Mouse (Mus musculus): ENCODE results near the gene Scin. TPM values are rescaled to one million over a fixed set of nuclear protein-coding genes. Genes with fewer than 3 reads are reported as not detected.

The Scin gene
- polyA plus RNA-seq, 1 experiment from 2014 or later: 29.2 TPM

- Histone ChIP-seq H3K36me3 (ENCODE audit: control insufficient read depth, insufficient read depth) (no peaks in the 10 kb centered on the region), H3K27ac (ENCODE audit: low read depth, low read length) (no peak overlapping the region), H3K27me3 (replicated peaks; ENCODE audit: control insufficient read depth, insufficient read depth, low read length) (no peaks in the 10 kb centered on the region), H3K9ac (ENCODE audit: low read depth, low read length) (no peak overlapping the region), H3K4me3 (ENCODE audit: low read depth, low read length) (no peak overlapping the region), H3K4me2 (replicated peaks; ENCODE audit: low read depth) (no peak overlapping the region), H3K4me1 (replicated peaks; ENCODE audit: control insufficient read depth, insufficient read depth, low read length) (no peaks in the 10 kb centered on the region; the same call in 1 of the 2 replicates), H3K9me3 (ENCODE audit: control insufficient read depth) (no peaks in the 10 kb centered on the region)
- no peak for TF ChIP-seq CTCF (IDR thresholded peaks at IDR 0.05; ENCODE audit: low read depth)
- ATAC-seq: no peak
- whole genome bisulfite sequencing: 73% methylated on average over 3 of the region's 3 CpGs
Observed at GRCm38 (mm10) chr12:40027846-40028245, 106.2 kb downstream of the Scin start.

- H3K4me3 ChIP-seq (ENCODE audit: low read depth, low read length): no peak overlapping the region
- H3K9me3 ChIP-seq (ENCODE audit: control insufficient read depth): no peaks in the 10 kb centered on the region
- no peak for ATAC-seq
- no peaks in the 10 kb centered on the region for H3K36me3 ChIP-seq (ENCODE audit: control insufficient read depth, insufficient read depth)
- no peak for TF ChIP-seq CTCF (IDR thresholded peaks at IDR 0.05; ENCODE audit: low read depth)
- H3K27me3 ChIP-seq (replicated peaks; ENCODE audit: control insufficient read depth, insufficient read depth, low read length): no peaks in the 10 kb centered on the region
- no peaks in the 10 kb centered on the region; the same call in none of the 2 replicates for H3K4me1 ChIP-seq (replicated peaks; ENCODE audit: control insufficient read depth, insufficient read depth, low read length)
- no peak overlapping the region for H3K27ac ChIP-seq (ENCODE audit: low read depth, low read length)
- no peak overlapping the region for H3K9ac ChIP-seq (ENCODE audit: low read depth, low read length)
- no peak overlapping the region for H3K4me2 ChIP-seq (replicated peaks; ENCODE audit: low read depth)
- 72% methylated on average over 3 of the region's 3 CpGs for WGBS
Observed at GRCm38 (mm10) chr12:40027444-40027843, 106.6 kb downstream of the Scin start.

- Histone ChIP-seq H3K4me2 (replicated peaks; ENCODE audit: low read depth) (no peak overlapping the region), H3K36me3 (ENCODE audit: control insufficient read depth, insufficient read depth) (no peaks in the 10 kb centered on the region), H3K4me1 (replicated peaks; ENCODE audit: control insufficient read depth, insufficient read depth, low read length) (no peaks in the 10 kb centered on the region; the same call in none of the 2 replicates), H3K9me3 (ENCODE audit: control insufficient read depth) (no peaks in the 10 kb centered on the region), H3K27me3 (replicated peaks; ENCODE audit: control insufficient read depth, insufficient read depth, low read length) (no peaks in the 10 kb centered on the region), H3K9ac (ENCODE audit: low read depth, low read length) (no peak overlapping the region), H3K27ac (ENCODE audit: low read depth, low read length) (peak overlapping the region; percentile 54), H3K4me3 (ENCODE audit: low read depth, low read length) (no peak overlapping the region)
- WGBS: 46% methylated on average over 2 of the region's 2 CpGs
- TF ChIP-seq CTCF (IDR thresholded peaks at IDR 0.05; ENCODE audit: low read depth): no peak
- ATAC-seq: peak; percentile 77
Observed at GRCm38 (mm10) chr12:40023918-40024317, 110.1 kb downstream of the Scin start.

GRCm38 (mm10) chr12:40023014-40023642 lies 110.9 kb downstream of the Scin start:
- Histone ChIP-seq H3K27me3 (replicated peaks; ENCODE audit: control insufficient read depth, insufficient read depth, low read length) (no peaks in the 10 kb centered on the region), H3K4me2 (replicated peaks; ENCODE audit: low read depth) (no peak overlapping the region), H3K9me3 (ENCODE audit: control insufficient read depth) (no peaks in the 10 kb centered on the region), H3K36me3 (ENCODE audit: control insufficient read depth, insufficient read depth) (no peaks in the 10 kb centered on the region), H3K4me3 (ENCODE audit: low read depth, low read length) (no peak overlapping the region), H3K27ac (ENCODE audit: low read depth, low read length) (peak overlapping the region; percentile 54), H3K9ac (ENCODE audit: low read depth, low read length) (no peak overlapping the region), H3K4me1 (replicated peaks; ENCODE audit: control insufficient read depth, insufficient read depth, low read length) (no peaks in the 10 kb centered on the region; the same call in none of the 2 replicates)
- no peak for TF ChIP-seq CTCF (IDR thresholded peaks at IDR 0.05; ENCODE audit: low read depth)
- ATAC-seq: peak; percentile 89
- 40% methylated on average over 3 of the region's 3 CpGs for WGBS

GRCm38 (mm10) chr12:40022344-40022743 lies 111.7 kb downstream of the Scin start:
- H3K27ac ChIP-seq (ENCODE audit: low read depth, low read length): peak overlapping the region; percentile 54; the same call in 1 of the 2 replicates
- no peaks in the 10 kb centered on the region for H3K9me3 ChIP-seq (ENCODE audit: control insufficient read depth)
- no peak overlapping the region; the same call in 1 of the 2 replicates for H3K4me2 ChIP-seq (replicated peaks; ENCODE audit: low read depth)
- 72% methylated on average over 3 of the region's 3 CpGs for WGBS
- no peak for ATAC-seq
- H3K4me3 ChIP-seq (ENCODE audit: low read depth, low read length): no peak overlapping the region
- H3K9ac ChIP-seq (ENCODE audit: low read depth, low read length): no peak overlapping the region
- H3K4me1 ChIP-seq (replicated peaks; ENCODE audit: control insufficient read depth, insufficient read depth, low read length): no peaks in the 10 kb centered on the region; the same call in none of the 2 replicates
- TF ChIP-seq CTCF (IDR thresholded peaks at IDR 0.05; ENCODE audit: low read depth): no peak
- H3K27me3 ChIP-seq (replicated peaks; ENCODE audit: control insufficient read depth, insufficient read depth, low read length): no peaks in the 10 kb centered on the region
- no peaks in the 10 kb centered on the region for H3K36me3 ChIP-seq (ENCODE audit: control insufficient read depth, insufficient read depth)

- H3K9ac ChIP-seq (ENCODE audit: low read depth, low read length): no peak overlapping the region
- H3K4me2 ChIP-seq (replicated peaks; ENCODE audit: low read depth): 0 out of 2 replicates have a peak overlapping the region, but pooled peaks have one; percentile 0
- H3K4me3 ChIP-seq (ENCODE audit: low read depth, low read length): no peak overlapping the region
- H3K4me1 ChIP-seq (replicated peaks; ENCODE audit: control insufficient read depth, insufficient read depth, low read length): no peaks in the 10 kb centered on the region; the same call in 1 of the 2 replicates
- no peak for ATAC-seq
- no peaks in the 10 kb centered on the region for H3K9me3 ChIP-seq (ENCODE audit: control insufficient read depth)
- 47% methylated on average over 6 of the region's 6 CpGs for WGBS
- no peaks in the 10 kb centered on the region for H3K36me3 ChIP-seq (ENCODE audit: control insufficient read depth, insufficient read depth)
- no peaks in the 10 kb centered on the region for H3K27me3 ChIP-seq (replicated peaks; ENCODE audit: control insufficient read depth, insufficient read depth, low read length)
- TF ChIP-seq CTCF (IDR thresholded peaks at IDR 0.05; ENCODE audit: low read depth): no peak
- no peak overlapping the region for H3K27ac ChIP-seq (ENCODE audit: low read depth, low read length)
Observed at GRCm38 (mm10) chr12:40017955-40018505, 116.0 kb downstream of the Scin start.
